Mouse (Mus musculus) cerebellum, postnatal 10 days (tissue): ENCODE data around the gene Cmtm4.
"Not testable (repeated sequence)": the region's sequence is repeated elsewhere in the genome, so short reads cannot be mapped to it uniquely, and the experiment has no call there.

Source experiments
- DNase-seq, 2 experiments: peaks; one replicate each; pipeline ENCODE4 v3.0.0; 2021; ENCODE audit warnings: mixed read lengths in 2 of 2

The Cmtm4 gene

GRCm38 (mm10) chr8:104334196-104334595 lies 61.4 kb downstream of the Cmtm4 start:
- DNase-seq = no peak

GRCm38 (mm10) chr8:104333786-104334185 lies 61.8 kb downstream of the Cmtm4 start:
- no peak for DNase-seq

- DNase-seq = no peak
Measured at GRCm38 (mm10) chr8:104332665-104333631, 62.7 kb downstream of the Cmtm4 start.

DNA sequence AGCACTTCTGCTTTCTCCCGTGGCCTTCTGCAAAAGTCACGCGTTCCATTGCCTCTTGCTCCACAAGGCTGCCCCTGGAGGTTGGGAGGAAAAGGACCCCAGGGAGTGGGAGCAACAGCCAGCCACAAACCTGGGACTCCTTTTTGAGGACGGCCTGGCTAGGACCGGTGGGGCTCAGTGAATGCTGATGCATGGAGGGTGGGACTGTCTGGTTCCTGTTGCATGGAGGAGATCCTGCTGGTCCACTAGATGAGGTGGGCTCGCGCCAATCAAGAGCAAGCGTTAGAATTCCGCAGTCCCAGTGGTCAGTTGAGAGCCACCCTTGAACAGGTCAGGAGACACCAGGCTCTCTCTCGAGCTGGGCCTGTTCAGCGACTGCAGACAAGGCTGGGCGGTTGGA lies 73.7 kb downstream of the Cmtm4 start, which contains the start of gene Cmtm2b:
Gene Cmtm2b, plus strand, starts transcription at position 301 of the 400 bp plus-strand sequence.
- DNase-seq = not testable (repeated sequence)

DNA sequence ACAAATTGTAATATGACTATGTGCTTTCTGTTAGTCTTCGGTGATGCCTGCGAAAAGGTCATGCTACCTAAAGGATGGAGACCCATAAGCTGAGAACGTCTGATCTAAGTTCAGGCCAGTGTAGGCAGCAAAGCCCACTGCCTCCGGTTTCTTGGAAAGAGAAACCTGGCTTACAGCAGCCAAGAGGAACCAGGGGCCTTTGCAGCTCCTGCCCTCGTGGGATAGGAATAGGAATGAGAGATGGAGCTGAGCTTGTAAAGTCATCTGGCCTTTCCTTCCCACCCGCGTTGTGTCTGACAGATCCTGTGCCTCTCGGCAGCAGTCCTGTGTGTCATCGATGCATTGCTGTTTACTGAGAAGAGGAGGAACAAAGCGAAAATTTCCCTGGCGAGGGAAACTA lies 74.3 kb downstream of the Cmtm4 start, which contains the start of gene Gm11020:
Gene Gm11020, plus strand, starts transcription at position 301 of the 400 bp plus-strand sequence.
- DNase-seq = not testable (repeated sequence)

- DNase-seq = peak; percentile 36 to 39
Measured at GRCm38 (mm10) chr8:104313311-104313710, 82.3 kb downstream of the Cmtm4 start.

DNA sequence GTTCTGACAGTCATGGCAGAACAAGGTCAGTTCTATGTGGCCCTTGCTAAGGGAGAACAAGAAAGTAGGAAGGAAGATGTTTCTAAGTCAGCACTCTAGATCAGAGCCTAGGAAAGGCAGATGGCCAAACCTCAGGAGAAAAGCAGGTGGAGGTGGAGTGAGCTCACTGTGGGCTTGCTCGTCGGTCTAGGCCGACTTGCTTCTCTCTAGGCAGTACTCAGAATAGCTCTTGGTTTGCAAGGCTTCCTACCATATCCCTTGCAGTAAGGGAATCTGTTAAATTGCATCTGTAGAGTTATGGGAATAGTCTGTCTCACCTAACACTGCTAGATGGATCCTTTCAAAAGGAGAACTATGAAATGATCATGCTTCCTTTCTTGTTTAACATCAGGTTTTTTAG lies 83.6 kb downstream of the Cmtm4 start:
- not testable (repeated sequence) for DNase-seq

GRCm38 (mm10) chr8:104309441-104310155 lies 86.0 kb downstream of the Cmtm4 start, which contains the start of the genes Gm45711 and Cmtm1:
Gene Gm45711 (minus strand): TSS chr8:104310081.
Gene Cmtm1 (minus strand): TSS chr8:104310145.
- peak; percentile 82 to 88 for DNase-seq

- DNase-seq = not testable (repeated sequence)
Measured at GRCm38 (mm10) chr8:104308341-104308740, 87.3 kb downstream of the Cmtm4 start.

- no peak for DNase-seq
Measured at GRCm38 (mm10) chr8:104304962-104305361, 90.6 kb downstream of the Cmtm4 start.

- not testable (repeated sequence) for DNase-seq
Measured at GRCm38 (mm10) chr8:104302536-104302935, 93.1 kb downstream of the Cmtm4 start.

GRCm38 (mm10) chr8:104301577-104301976 lies 94.0 kb downstream of the Cmtm4 start:
- DNase-seq = peak; percentile 34 to 54
